Mouse (Mus musculus): Measurements from ENCODE around the gene Abca12. TPM values are rescaled to one million over a fixed set of nuclear protein-coding genes. Genes with fewer than 3 reads are reported as not detected.

The Abca12 gene
- under 1 TPM in 1 of 2 experiments, not detected in 1; 0.37 TPM for polyA plus RNA-seq (2017; shearing (Covaris generic))

DNA sequence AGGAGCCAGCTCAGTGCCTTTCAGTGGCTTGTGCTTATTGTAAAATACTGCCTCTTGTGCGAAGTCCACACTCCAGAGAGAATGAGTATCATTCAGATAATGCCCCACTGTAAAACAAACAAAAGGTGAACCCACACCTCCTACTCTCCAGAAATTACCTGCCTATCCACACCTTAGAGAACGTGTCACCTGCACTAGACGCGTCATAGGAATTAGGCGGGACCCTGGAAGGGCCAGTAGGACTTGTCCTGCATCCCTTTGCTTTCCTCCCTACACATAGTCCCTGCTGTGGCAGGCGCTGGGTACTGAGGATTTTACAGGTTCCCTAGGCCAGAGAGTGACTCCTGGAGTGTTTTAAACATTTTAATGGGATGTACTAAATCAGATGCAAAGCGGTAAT lies at the start of gene Abca12:
Gene Abca12, minus strand, starts transcription at position 101 of the 400 bp plus-strand sequence.

Other genes with a start within 250 kb of the Abca12 start
- 10 to 100 TPM; 18.4 to 27.8 TPM for gene Atic, start 142.2 kb upstream of the Abca12 start, polyA plus RNA-seq (2017; shearing (Covaris generic))
- 1 to 10 TPM in 1 of 2 experiments, under 1 TPM in 1; 0.08 to 2.6 TPM for gene Fn1, start 238.3 kb upstream of the Abca12 start, polyA plus RNA-seq (2017; shearing (Covaris generic))

Data from activated CD4-positive, CD25-positive, alpha-beta regulatory T cell (primary cell).